Mouse (Mus musculus) 3134 (cell line): ENCODE data around the gene Iqgap2.

Experiments
- DNase-seq: peaks from one replicate; pipeline ENCODE4 v3.0.0-alpha.2; 2011; ENCODE audit warnings: low spot score; ENCODE audit not compliant: insufficient read length; ENCODE audit errors: extremely low read depth

The Iqgap2 gene

DNA sequence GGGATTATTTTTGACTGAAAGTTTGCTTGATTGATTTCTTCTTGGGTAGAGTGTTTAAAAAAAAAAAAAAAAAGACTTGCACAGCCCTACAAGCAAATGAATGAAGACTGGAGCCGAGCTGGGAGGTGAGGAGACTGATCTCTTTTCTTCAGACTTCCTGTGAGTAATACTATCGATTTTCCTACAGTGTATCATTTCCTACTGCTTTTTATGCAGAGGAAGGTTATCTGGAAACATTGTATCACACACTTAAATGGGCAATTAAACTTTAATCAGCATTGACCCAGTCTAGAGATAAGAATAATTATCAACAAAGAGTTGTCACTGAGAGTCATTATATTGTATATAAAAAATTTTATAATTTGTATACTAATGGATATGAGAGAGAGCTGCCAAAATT, 261.0 kb downstream of the Iqgap2 start:
- no peak for DNase-seq

- no peak for DNase-seq
Measured at GRCm38 (mm10) chr13:95629751-95630150, 262.0 kb downstream of the Iqgap2 start.

DNA sequence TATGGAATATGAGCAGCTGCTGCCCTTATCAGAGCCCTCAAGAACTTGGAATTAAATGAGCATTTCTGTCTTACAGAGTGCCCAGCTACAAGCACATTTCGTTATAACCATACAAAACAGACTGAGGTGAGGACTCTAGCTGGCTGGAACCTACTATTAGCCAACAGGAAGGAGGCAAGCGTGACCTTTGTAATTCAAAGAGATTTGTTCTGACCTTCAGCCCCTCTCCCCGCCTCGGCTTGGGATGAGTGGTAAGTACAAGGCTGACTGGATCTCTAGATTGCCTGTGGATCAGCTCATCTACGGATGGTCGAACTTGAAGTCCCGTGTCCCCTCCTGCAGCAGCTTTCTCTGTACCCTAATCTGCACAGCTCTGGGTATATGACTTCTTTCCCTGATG, 265.0 kb downstream of the Iqgap2 start:
- DNase-seq, result no peak

- no peak for DNase-seq
Measured at GRCm38 (mm10) chr13:95623042-95623441, 268.7 kb downstream of the Iqgap2 start.

DNA sequence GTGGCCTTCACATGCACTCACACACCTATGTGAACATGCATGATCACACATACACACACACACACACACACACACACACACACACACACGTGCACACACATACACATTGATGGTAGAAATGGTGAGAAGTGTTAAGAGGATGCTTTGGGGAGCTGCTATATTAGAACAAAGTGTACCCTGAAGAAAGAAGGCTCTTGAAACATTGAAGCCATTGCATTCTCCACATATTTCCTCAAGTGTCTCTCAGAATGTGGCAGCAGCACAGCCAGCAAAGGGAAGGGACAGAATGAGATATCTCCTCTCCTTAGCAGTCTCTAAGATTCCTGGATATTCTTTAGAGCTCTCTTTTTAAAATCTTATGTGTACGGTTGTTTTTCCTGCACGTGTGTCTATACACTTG, 270.2 kb downstream of the Iqgap2 start:
- no peak for DNase-seq

DNA sequence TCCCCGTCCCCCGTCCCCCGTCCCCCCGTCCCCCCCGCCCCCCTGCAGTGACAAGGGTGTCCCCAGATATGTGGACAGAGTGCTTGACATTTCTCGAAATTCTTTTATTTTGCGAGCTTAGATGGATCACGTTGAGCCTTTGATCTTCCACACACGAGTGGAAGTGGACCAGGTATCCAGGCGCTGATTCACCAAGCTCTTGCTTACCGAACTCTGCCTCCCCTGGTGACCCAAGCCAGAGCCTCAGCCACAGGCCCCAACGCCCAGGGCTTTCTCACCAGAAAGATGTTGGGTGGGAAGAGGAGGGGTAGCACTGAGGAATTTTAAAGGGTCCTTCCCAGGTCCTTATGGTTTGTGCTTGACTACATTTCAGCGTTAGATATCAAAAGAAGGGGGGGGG, 272.9 kb downstream of the Iqgap2 start:
- DNase-seq, result no peak

DNA sequence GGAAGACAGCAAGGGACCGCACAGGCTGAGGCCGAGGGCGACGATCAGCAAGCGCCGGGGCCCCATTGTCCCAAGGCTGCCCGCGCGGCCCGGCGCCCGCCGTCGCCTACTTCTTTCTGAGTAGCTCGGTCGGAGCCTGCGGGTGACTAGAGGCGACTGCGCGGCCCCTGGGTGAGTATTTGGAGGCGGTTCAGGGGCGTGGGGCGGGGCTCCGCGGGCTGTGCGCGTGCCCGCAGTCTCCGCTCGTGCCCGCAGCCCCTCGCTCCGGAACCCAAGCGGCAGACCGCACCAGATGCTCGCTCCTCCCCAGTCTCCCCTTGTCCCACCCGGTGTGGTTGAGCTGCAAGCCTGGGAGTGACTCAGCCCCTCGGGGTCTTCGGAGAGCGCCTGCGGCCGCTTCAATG, 273.4 kb downstream of the Iqgap2 start, which contains the start of gene F2r:
F2r (minus strand) TSS at position 179 of the 404 bp plus-strand sequence.
- DNase-seq, result peak; percentile 97

- DNase-seq, result no peak
Measured at GRCm38 (mm10) chr13:95617671-95618171, 274.0 kb downstream of the Iqgap2 start.

GRCm38 (mm10) chr13:95617082-95617670, 274.5 kb downstream of the Iqgap2 start:
- DNase-seq, result no peak

GRCm38 (mm10) chr13:95616512-95616911, 275.2 kb downstream of the Iqgap2 start:
- no peak for DNase-seq

GRCm38 (mm10) chr13:95614757-95615156, 277.0 kb downstream of the Iqgap2 start:
- peak; percentile 59 for DNase-seq

DNA sequence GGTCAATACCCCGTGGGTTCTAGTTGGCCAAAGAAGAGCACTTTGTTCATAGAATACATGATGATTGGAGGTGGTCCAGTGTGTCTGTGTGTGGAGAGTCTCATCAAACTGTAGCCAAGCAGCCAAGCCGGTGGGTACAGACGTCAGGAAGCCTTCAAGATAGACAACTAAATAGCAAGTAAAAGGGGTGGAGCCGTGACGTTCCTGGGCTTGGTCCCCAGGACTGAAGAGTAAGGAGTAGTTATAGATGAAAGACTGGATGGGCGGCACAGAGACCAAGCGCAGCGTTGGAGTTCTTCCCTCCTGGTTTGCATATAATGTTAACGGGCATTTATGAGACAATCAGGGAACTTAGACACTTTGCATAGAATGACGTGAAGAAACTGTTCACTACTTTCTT, 279.5 kb downstream of the Iqgap2 start:
- DNase-seq, result no peak

- DNase-seq, result no peak
Measured at GRCm38 (mm10) chr13:95611752-95612151, 280.0 kb downstream of the Iqgap2 start.

- DNase-seq, result peak; percentile 43
Measured at GRCm38 (mm10) chr13:95610786-95611562, 280.7 kb downstream of the Iqgap2 start.

- no peak for DNase-seq
Measured at GRCm38 (mm10) chr13:95609088-95609420, 282.7 kb downstream of the Iqgap2 start.

DNA sequence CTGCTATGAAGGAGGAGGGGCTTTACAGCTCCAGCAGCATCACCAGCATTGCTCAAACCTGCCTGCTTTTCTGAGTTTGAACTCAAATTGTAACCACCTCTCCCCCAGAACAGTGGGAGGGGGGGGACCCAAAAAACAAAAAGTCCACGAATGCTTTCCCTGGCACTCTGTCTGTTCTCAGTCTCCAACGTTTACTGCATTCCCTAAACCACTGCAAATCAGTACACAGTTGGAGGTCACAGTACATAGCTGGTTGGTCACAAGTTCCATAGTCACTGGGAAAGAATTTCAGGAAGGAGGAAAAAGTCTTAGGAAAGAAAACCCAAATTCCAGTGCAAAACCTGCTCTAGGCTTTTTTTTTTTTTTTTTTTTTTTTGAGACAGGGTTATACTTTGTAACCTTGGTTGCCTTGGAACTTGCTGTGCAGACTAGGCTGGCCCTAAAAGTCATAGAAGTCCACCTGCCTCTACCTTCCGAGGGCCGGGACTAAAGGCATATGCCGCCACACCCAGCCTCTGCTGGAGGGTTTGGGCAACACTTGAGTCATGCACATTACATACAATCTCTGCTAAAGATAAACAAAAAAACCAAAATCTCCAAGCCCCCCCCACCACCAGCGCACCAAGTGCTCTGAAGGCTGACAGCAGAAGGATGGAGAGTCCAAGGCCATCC, 283.2 kb downstream of the Iqgap2 start:
- DNase-seq, result peak; percentile 60

DNA sequence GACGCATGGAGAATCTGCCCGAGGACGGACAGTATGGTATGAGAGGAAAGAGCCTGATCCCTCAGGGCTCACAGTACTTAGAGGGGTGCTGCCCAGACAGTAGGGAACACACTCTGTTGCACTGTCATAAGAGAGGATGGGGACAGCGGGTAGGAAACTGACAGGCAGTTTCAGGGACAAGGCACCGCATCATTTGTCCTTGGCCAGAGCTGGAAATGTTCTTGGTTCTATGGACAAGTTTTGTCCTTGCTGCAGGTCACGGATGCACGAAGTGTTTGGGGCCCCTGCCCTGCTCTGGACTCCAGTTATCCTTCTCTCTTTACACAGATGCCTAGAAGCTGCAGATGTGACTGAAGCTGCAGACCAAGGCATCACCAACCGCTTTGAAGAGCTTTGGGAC, 284.7 kb downstream of the Iqgap2 start:
- DNase-seq, result no peak

GRCm38 (mm10) chr13:95604288-95604687, 287.4 kb downstream of the Iqgap2 start:
- DNase-seq, result no peak

DNA sequence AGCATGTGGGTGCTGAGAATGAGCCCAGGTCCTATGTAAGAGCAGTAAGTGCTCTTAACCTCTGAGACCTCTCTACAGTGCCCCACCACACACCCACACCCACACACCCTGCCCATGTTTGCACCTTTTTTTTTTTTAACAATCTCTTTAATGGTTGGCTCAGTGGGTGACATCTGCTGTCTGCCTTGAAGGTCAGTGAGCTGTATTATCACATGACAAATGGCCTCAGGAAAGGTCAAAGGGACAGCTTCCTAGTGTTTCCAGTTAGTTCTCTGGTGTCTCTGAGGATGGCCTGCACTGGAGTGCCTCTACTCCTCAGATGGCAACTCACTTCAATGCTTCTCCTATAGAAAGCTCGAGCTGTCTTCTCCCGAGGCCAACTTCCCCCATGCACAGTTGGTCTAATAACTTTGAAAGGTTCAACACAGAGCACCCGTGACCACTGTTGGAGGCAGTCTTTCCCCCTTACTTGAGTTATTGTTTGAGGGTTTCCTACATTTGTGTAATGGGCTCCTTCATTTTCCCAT, 291.8 kb downstream of the Iqgap2 start:
- DNase-seq, result no peak

DNA sequence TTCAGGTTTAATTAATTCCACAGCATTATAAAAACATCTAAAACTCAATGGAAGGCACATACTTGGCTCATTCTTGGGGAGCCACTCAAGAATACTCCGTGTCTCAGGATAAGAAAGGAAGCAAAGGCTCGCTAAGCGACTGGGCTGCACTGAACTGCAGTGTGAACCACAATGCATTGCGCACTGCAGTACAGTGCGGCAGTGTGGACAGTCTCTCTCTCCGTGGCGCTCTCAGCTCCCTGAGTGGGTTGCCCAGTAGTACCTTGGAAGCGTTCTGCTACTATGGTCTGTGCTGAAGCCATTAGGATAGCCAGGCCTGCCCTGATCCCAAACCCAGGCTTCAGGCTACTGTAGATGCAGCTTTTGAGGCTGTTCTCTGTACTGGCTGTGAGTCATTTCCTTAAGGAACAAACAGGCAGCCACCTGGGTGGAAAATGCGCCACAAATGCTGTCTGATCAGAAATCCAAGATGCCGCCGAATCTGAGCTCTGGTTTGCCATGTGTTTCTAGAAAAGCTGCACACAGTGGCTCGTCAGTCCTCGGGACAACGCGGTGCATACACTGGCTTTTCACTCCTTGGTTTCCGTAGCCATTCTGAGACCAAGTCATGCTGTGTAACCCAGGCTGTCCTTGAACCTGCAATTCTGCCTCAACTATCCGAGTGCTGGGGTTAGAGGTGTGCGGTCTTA, 293.3 kb downstream of the Iqgap2 start:
- DNase-seq, result no peak

GRCm38 (mm10) chr13:95597578-95597977, 294.1 kb downstream of the Iqgap2 start:
- DNase-seq, result no peak
